Mouse (Mus musculus) G1E (cell line): Measurements from ENCODE around the gene Mylk4. TPM values are rescaled to one million over a fixed set of nuclear protein-coding genes. Genes with fewer than 3 reads are reported as not detected.

Source experiments
- ATAC-seq: 2 replicates; pipeline ENCODE4 v1.8.0; 2016; ENCODE audit warnings: mild to moderate bottlenecking; ENCODE audit not compliant: insufficient number of reproducible peaks, poor library complexity, low FRiP score, severe bottlenecking; ENCODE audit errors: extremely low read depth
- DNase-seq: peaks from one replicate; pipeline ENCODE4 v3.0.0; 2012; ENCODE audit warnings: low spot score
- H3K27me3 ChIP-seq: 2 replicates; pipeline ENCODE4 v1.6.1; 2012; ENCODE audit warnings: mild to moderate bottlenecking, low read length, inconsistent platforms; ENCODE audit not compliant: insufficient read depth
- H3K36me3 ChIP-seq: replicated peaks from 2 replicates; pipeline ENCODE3; 2012; ENCODE audit warnings: mild to moderate bottlenecking, inconsistent platforms
- H3K4me1 ChIP-seq: 2 replicates; pipeline ENCODE4 v1.6.1; 2012; ENCODE audit warnings: low read depth, low read length, inconsistent platforms, mixed read lengths; ENCODE audit not compliant: insufficient read depth
- H3K4me3 ChIP-seq: 2 replicates; pipeline ENCODE4 v1.5.1; 2012; ENCODE audit warnings: low read depth, mild to moderate bottlenecking, inconsistent platforms, low read length, moderate library complexity, mixed read lengths
- H3K9me3 ChIP-seq: replicated peaks from 2 replicates; pipeline ENCODE4 v1.6.1; 2012; ENCODE audit warnings: inconsistent platforms
- CTCF ChIP-seq: IDR thresholded peaks from 2 replicates; pipeline ENCODE4 v1.5.1; 2012; ENCODE audit warnings: low read depth, low read length, inconsistent platforms, mixed read lengths
- GATA1 ChIP-seq: IDR thresholded peaks from 2 replicates; pipeline ENCODE4 v1.6.1; 2012; ENCODE audit warnings: borderline replicate concordance, low read length, inconsistent platforms, mixed read lengths
- GATA2 ChIP-seq: IDR thresholded peaks from 2 replicates; pipeline ENCODE4 v1.6.1; 2012; ENCODE audit warnings: low read depth, low read length, inconsistent platforms, borderline replicate concordance
- POLR2AphosphoS5 ChIP-seq: IDR thresholded peaks from 2 replicates; pipeline ENCODE4 v1.6.1; 2012; ENCODE audit warnings: low read depth, low read length, inconsistent platforms; ENCODE audit not compliant: insufficient replicate concordance
- TAL1 ChIP-seq: conservative IDR thresholded peaks from 2 replicates; pipeline ENCODE4 v1.6.1; 2012; ENCODE audit warnings: low read depth, low read length, inconsistent platforms, mixed read lengths
- polyA plus RNA-seq: library from polyadenylated mRNA; stranded (reverse); fragments of >175 nt; gene quantifications from 2 replicates; pipeline ENCODE4 v1.2.3, GENCODE M21; 2012
- total RNA-seq, 2 experiments: library from RNA; stranded (forward) in 1 of 2; stranded (reverse) in 1 of 2; fragments of 200-1000 nt in 1 of 2; fragments of >200 nt in 1 of 2; fragmentation: Nextera tagmentation in 1 of 2; gene quantifications; 2 replicates each; pipeline ENCODE4 v1.2.3; 2014 to 2017

Gene Mylk4
- total and polyA plus RNA-seq, 3 experiments, result 0.05 TPM; not detected in 2

- Histone ChIP-seq H3K27me3 (0 out of 2 replicates have a peak, but pooled peaks cover 2% of the 10 kb centered on the region), H3K4me1 (no peaks in the 10 kb centered on the region), H3K9me3 (no peaks in the 10 kb centered on the region), H3K36me3 (no peaks in the 10 kb centered on the region), H3K4me3 (no peak overlapping the region)
- DNase-seq, result no peak
- no peak for TF ChIP-seq GATA1
- no peak for TF ChIP-seq POLR2AphosphoS5
- no peak for TF ChIP-seq TAL1
- no peak for TF ChIP-seq CTCF
- no peak for TF ChIP-seq GATA2
- no peak for ATAC-seq
Observed at GRCm38 (mm10) chr13:32670782-32671181, 113.0 kb downstream of the Mylk4 start.

- Histone ChIP-seq H3K9me3 (no peaks in the 10 kb centered on the region), H3K4me1 (no peaks in the 10 kb centered on the region), H3K4me3 (no peak overlapping the region), H3K27me3 (0 out of 2 replicates have a peak, but pooled peaks cover 2% of the 10 kb centered on the region), H3K36me3 (no peaks in the 10 kb centered on the region)
- ATAC-seq (no peak), DNase-seq (no peak)
- no peak for TF ChIP-seq POLR2AphosphoS5
- no peak for TF ChIP-seq TAL1
- TF ChIP-seq CTCF, result no peak
- no peak for TF ChIP-seq GATA1
- no peak for TF ChIP-seq GATA2
Observed at GRCm38 (mm10) chr13:32668296-32668695, 115.5 kb downstream of the Mylk4 start.

- TF ChIP-seq GATA2, result no peak
- TF ChIP-seq GATA1, result no peak
- TF ChIP-seq TAL1, result no peak
- TF ChIP-seq POLR2AphosphoS5, result no peak
- TF ChIP-seq CTCF, result no peak
- no peak for DNase-seq
- H3K4me3 ChIP-seq, result no peak overlapping the region
- H3K9me3 ChIP-seq, result no peaks in the 10 kb centered on the region
- H3K4me1 ChIP-seq, result no peaks in the 10 kb centered on the region
- H3K36me3 ChIP-seq, result no peaks in the 10 kb centered on the region
- H3K27me3 ChIP-seq, result 0 out of 2 replicates have a peak, but pooled peaks cover 2% of the 10 kb centered on the region
- ATAC-seq, result no peak
Observed at GRCm38 (mm10) chr13:32667386-32667785, 116.4 kb downstream of the Mylk4 start.

GRCm38 (mm10) chr13:32662041-32662440 lies 121.7 kb downstream of the Mylk4 start:
- no peak for DNase-seq
- TF ChIP-seq GATA1, result no peak
- no peaks in the 10 kb centered on the region for H3K36me3 ChIP-seq
- 0 out of 2 replicates have a peak, but pooled peaks cover 2% of the 10 kb centered on the region for H3K27me3 ChIP-seq
- no peak overlapping the region for H3K4me3 ChIP-seq
- ATAC-seq, result no peak
- H3K9me3 ChIP-seq, result no peaks in the 10 kb centered on the region
- H3K4me1 ChIP-seq, result no peaks in the 10 kb centered on the region

- Histone ChIP-seq H3K27me3 (no peaks in the 10 kb centered on the region), H3K4me1 (no peaks in the 10 kb centered on the region), H3K36me3 (no peaks in the 10 kb centered on the region), H3K4me3 (no peak overlapping the region), H3K9me3 (no peaks in the 10 kb centered on the region)
- TF ChIP-seq POLR2AphosphoS5, result no peak
- no peak for DNase-seq
- no peak for ATAC-seq
Observed at GRCm38 (mm10) chr13:32660294-32660693, 123.5 kb downstream of the Mylk4 start.

GRCm38 (mm10) chr13:32659271-32659670 lies 124.5 kb downstream of the Mylk4 start:
- Histone ChIP-seq H3K27me3 (no peaks in the 10 kb centered on the region), H3K9me3 (no peaks in the 10 kb centered on the region), H3K36me3 (no peaks in the 10 kb centered on the region), H3K4me3 (no peak overlapping the region), H3K4me1 (no peaks in the 10 kb centered on the region)
- no peak for TF ChIP-seq GATA2
- TF ChIP-seq POLR2AphosphoS5, result no peak
- no peak for TF ChIP-seq GATA1
- TF ChIP-seq TAL1, result no peak
- TF ChIP-seq CTCF, result no peak
- no peak for ATAC-seq
- DNase-seq, result no peak

- H3K27me3 ChIP-seq, result peaks cover 3% of the 10 kb centered on the region; the same call in 1 of the 2 replicates
- ATAC-seq (no peak), DNase-seq (no peak)
- no peak for TF ChIP-seq POLR2AphosphoS5
- TF ChIP-seq GATA2, result no peak
- TF ChIP-seq CTCF, result no peak
- TF ChIP-seq GATA1, result no peak
- TF ChIP-seq TAL1, result no peak
- no peak overlapping the region for H3K4me3 ChIP-seq
- H3K9me3 ChIP-seq, result no peaks in the 10 kb centered on the region
- H3K4me1 ChIP-seq, result no peaks in the 10 kb centered on the region
- no peaks in the 10 kb centered on the region for H3K36me3 ChIP-seq
Observed at GRCm38 (mm10) chr13:32657583-32657982, 126.2 kb downstream of the Mylk4 start.

Other genes starting within 250 kb of the Mylk4 start
- 18.0 and 30.2 TPM in 2 replicates for gene Wrnip1, start 18.1 kb upstream of the Mylk4 start, total RNA-seq (2014; fragmentation: Nextera tagmentation)
- gene Wrnip1, start 18.1 kb upstream of the Mylk4 start, total RNA-seq (2017), result 46.6 and 47.9 TPM in 2 replicates
- gene Wrnip1, start 18.1 kb upstream of the Mylk4 start, polyA plus RNA-seq, result 26.7 and 31.6 TPM in 2 replicates
- not detected in 2 replicates for gene D930007J09Rik, start 18.9 kb upstream of the Mylk4 start, total RNA-seq (2014; fragmentation: Nextera tagmentation)
- gene D930007J09Rik, start 18.9 kb upstream of the Mylk4 start, total RNA-seq (2017), result not detected in 2 replicates
- not detected in 2 replicates for gene D930007J09Rik, start 18.9 kb upstream of the Mylk4 start, polyA plus RNA-seq
- not detected in 2 replicates for gene Serpinb1a, start 67.2 kb upstream of the Mylk4 start, total RNA-seq (2014; fragmentation: Nextera tagmentation)
- 7.5 and 8.7 TPM in 2 replicates for gene Serpinb1a, start 67.2 kb upstream of the Mylk4 start, total RNA-seq (2017)
- gene Serpinb1a, start 67.2 kb upstream of the Mylk4 start, polyA plus RNA-seq, result not detected in 2 replicates
- not detected in 2 replicates for gene Serpinb1c, start 114.3 kb upstream of the Mylk4 start, total RNA-seq (2014; fragmentation: Nextera tagmentation)
- not detected in 2 replicates for gene Serpinb1c, start 114.3 kb upstream of the Mylk4 start, total RNA-seq (2017)
- gene Serpinb1c, start 114.3 kb upstream of the Mylk4 start, polyA plus RNA-seq, result not detected in 2 replicates
- gene Serpinb6b, start 181.3 kb upstream of the Mylk4 start, total RNA-seq (2014; fragmentation: Nextera tagmentation), result not detected in 2 replicates
- gene Serpinb6b, start 181.3 kb upstream of the Mylk4 start, total RNA-seq (2017), result 0.05 TPM in 1 of 2 replicates, not detected in the other
- gene Serpinb6b, start 181.3 kb upstream of the Mylk4 start, polyA plus RNA-seq, result not detected in 2 replicates
- 2.6 and 3.4 TPM in 2 replicates for gene Serpinb9, start 219.3 kb upstream of the Mylk4 start, total RNA-seq (2014; fragmentation: Nextera tagmentation)
- gene Serpinb9, start 219.3 kb upstream of the Mylk4 start, total RNA-seq (2017), result 2.4 and 3.0 TPM in 2 replicates
- 0.11 and 0.15 TPM in 2 replicates for gene Serpinb9, start 219.3 kb upstream of the Mylk4 start, polyA plus RNA-seq
- not detected in 2 replicates for gene Serpinb9b, start 243.5 kb upstream of the Mylk4 start, total RNA-seq (2014; fragmentation: Nextera tagmentation)
- 0.05 TPM in 1 of 2 replicates, not detected in the other for gene Serpinb9b, start 243.5 kb upstream of the Mylk4 start, total RNA-seq (2017)
- not detected in 2 replicates for gene Serpinb9b, start 243.5 kb upstream of the Mylk4 start, polyA plus RNA-seq